Mouse (Mus musculus): Measurements from ENCODE around the gene Fam89b.

DNA sequence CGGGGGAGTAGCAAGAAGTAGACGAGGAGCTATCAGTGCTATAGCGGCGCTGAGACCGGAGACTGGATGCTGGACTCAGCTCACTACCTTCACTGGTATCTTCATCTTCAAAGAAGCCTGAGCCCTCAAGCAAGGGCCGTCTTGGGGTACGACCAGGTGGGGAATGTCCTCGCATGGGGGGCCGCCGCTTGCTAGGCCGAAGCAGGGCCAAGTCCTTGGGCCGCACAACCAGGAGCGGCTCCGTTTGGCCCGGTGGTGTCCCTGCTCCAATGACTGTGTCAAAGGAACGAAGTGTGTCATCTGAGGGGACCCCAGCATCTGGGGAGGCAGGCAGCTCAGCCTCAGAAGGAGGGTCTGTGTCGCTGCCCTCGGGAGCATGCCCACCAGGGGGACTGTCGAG lies 44.0 kb downstream of the Fam89b start:
- TF ChIP-seq SIN3A (IDR thresholded peaks at IDR 0.05; ENCODE audit: low read length) (no peak), CTCF (IDR thresholded peaks at IDR 0.05 in 2 of 3, conservative IDR thresholded peaks at IDR 0.05 in 1 of 3; ENCODE audit: control insufficient read depth in 1 of 3, insufficient read depth in 1 of 3, low read depth in 2 of 3, low read length in 3 of 3, poor library complexity in 1 of 3, severe bottlenecking in 1 of 3) (no peak)
